Mouse (Mus musculus) cerebellum, adult (tissue): ENCODE data around the gene Ptk7.

ENCODE experiments used
- ATAC-seq: cut with Nextera tagmentation; 2 replicates; pipeline ENCODE4 v1.9.2; 2017; ENCODE audit warnings: mild to moderate bottlenecking, moderate library complexity, mixed read lengths; ENCODE audit not compliant: insufficient number of reproducible peaks, low FRiP score, low TSS enrichment

Ptk7 gene

GRCm38 (mm10) chr17:46628791-46629684 lies at the start of gene Ptk7:
TSS of gene Ptk7 (minus strand) at chr17:46629504.
- 0 out of 2 replicates have a peak, but pooled peaks have one; percentile 43 for ATAC-seq

- no peak for ATAC-seq
These were observed 49.6 kb upstream of the Ptk7 start for GRCm38 (mm10) chr17:46678911-46679310.

DNA sequence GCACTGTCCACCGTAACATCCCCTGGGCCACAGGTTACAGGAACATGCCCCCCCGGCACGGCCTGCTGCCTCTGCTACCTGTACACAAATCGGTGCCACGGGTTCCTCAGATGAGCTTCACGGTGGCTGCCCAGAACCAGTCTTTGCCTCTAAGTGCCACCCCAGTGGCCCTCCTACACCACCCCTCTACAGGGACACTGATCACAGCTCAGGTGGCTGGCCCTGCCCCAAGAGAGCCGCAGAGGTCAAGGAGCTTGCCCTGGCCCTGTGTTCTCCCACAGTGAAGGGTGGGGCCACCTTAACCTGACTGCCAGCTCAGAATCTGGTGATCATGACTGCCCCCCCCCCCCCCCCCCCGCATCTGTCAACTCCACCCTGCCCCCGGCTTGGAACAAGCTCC lies 49.1 kb upstream of the Ptk7 start, which contains the start of gene Mea1:
TSS of gene Mea1 (plus strand) at position 378 of the 400 bp plus-strand sequence.
- ATAC-seq = no peak

- ATAC-seq = peak; percentile 4; the same call in 1 of the 2 replicates
These were observed 45.4 kb upstream of the Ptk7 start for GRCm38 (mm10) chr17:46674530-46675283.

DNA sequence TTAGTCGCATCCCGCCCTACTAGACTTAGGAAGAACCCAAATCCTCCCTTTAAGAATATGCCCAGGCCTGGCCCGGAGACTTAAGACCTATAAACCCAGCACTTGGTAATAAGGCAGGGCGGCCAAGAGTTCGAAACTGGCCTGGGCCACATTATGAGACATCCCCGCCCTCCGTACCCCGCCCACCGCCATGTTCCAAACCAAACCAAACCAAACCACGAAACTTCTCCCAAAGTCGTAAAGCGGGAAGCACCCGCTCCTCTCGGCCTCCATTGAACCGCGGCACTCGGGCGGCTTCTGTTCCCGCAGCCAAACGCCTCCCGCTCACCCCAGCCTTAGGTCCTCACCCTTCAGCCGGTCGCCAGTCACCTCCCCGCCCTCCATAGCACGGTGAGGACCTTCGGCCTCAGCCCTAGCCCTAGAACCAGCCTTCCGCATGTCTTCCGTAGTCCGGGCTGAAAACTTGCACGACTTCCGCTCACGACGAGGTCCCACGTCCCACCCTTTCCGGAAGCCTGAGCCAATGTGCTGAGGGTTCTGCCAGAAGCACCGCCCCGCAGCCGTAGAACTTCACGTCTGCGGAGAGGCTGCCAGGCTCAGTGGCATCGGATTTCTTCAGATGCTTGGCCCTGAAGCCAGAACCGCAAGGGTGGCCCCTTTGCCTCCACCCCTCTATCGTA lies 44.7 kb upstream of the Ptk7 start, which contains the start of gene Rrp36:
TSS of gene Rrp36 (minus strand) at position 503 of the 680 bp plus-strand sequence.
- peak; percentile 87 for ATAC-seq

DNA sequence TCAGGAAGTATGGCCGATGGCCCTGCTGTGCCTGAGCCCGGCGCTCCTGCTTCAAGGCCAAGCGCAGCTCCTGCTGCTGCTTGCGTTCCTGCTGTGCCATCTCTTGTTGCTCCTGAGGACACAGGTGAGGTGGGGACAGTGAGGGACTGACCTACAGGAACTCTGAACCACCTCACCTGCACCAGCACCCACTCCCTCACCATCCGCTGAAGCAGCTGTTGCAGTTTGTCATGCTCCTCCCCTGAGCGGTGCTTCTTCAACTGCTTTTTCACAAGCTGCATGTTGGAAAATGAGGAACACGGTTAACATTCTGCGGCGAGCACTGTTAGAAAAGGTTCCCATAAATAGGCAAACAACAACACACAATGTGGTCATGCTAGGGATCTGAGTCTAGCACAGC lies 40.6 kb upstream of the Ptk7 start:
- ATAC-seq = no peak

- ATAC-seq = no peak
These were observed 38.4 kb upstream of the Ptk7 start for GRCm38 (mm10) chr17:46667712-46668111.

DNA sequence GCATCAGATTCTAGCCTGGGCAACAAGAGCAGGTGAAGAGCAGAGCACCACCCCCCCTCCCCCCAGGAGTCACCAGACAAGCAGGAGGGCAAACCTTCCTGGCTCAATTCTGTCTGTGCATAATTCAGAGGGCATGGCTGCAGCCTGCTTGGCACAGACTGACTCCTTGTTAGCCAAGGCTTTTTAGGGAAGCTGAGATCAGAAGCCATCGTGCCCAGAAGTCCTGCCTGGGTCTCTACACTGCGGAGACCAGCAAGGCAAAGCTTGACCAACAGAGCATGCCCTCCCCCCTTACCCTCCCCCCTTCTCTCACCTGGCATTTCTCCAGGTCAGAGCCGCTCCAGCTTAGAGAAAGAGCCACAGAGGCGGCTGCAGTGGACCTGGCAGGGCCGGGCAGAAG lies 33.4 kb upstream of the Ptk7 start:
- ATAC-seq = peak; percentile 71

GRCm38 (mm10) chr17:46661981-46662380 lies 32.7 kb upstream of the Ptk7 start:
- no peak for ATAC-seq

DNA sequence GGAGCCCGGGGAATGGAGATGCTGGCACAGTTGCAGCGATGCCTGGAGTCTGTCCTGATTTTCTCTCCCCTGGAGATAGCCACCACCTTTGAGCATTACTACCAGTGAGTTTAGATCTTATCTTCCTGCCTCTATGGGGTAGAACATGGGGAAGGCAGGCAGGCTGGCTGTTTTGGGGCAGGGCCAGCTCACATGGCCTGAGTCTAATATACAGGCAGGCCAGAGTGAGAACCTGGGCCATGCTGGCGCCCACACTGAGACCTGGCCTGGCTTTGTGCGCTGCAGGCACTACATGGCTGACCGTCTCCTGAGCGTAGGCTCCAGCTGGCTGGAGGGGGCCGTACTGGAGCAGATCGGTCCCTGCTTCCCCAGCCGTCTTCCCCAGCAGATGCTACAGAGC lies 32.0 kb upstream of the Ptk7 start:
- ATAC-seq = peak; percentile 59; the same call in 1 of the 2 replicates

DNA sequence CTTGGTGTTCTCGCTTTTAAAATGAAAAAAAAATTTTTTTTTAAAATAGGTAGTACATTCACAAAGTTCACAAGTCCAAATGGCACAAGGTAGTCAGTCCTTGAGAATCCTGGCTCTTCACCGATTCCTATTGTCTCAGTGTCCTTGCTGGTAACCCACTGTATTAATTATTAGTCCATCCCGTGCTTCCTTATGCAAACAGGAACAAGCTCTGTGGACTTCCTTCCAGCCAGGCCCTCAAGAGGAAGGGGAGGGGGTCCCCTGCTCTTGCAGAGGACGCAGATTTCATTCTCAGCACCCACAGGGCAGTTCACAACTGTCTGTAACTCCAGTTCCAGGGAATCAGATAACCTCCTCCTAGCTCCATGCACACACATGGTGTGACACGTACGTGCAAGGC lies 26.8 kb upstream of the Ptk7 start:
- no peak for ATAC-seq

GRCm38 (mm10) chr17:46651755-46652547 lies 22.6 kb upstream of the Ptk7 start:
- no peak for ATAC-seq

GRCm38 (mm10) chr17:46651292-46651691 lies 22.0 kb upstream of the Ptk7 start:
- no peak for ATAC-seq

DNA sequence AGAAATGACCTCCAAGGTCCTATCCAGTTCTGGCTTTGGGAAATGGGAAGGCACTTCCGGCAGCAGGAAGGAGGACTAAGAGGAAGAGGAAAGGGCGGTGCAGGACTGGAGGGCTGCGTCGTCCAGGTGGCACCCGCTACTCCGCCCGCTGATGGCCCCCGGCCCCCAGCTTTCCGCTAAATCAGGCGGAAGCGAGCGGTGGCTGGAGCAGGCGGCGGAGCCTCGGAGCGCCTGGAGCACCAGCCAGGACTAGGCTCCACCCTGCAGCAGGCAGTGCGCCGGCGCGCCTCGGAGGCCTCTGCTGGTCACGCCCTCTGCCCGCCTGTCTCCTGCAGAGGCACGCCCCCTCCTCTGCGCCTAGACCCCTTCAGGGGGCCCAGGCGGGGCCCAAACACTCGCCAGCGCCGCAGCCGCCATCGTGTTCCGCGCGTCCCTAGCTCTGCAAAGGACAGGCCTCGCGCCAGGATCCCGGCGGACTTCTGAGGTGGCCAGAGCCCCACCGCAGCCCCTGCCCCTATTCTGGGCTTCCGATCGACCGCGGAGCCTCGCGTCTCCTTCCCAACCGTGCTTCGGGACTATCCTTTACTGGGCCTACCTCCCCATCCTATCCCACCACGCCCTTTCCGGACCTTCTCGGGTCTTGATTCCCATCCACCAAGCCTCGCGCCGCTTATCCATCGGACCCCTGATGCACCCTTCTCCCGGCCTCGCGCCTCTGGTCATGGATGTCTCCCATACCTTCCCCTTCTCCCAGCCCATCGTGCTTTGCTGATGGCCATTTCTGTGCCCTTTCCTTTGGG lies 21.1 kb upstream of the Ptk7 start, which contains the start of gene Cul7:
TSS of gene Cul7 (plus strand) at position 106 of the 800 bp plus-strand sequence.
- peak; percentile 74 for ATAC-seq

DNA sequence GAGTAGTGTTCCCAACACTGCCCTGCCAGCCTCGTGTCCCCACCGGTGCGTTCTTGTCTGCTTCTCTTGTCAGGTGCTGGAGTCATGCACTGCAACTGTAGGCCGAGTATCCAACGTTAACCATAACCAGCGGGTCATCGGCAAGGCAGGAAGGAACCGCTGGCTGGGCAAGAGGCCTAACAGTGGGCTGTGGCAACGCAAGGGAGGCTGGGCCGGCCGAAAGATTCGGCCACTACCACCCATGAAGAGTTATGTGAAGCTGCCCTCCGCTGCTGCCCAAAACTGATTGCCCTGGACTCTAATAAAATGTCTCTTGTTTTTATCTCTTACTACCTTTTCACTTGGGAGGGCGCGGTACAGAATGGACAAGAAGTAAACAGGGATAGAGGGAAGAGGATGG lies 20.5 kb upstream of the Ptk7 start:
- no peak for ATAC-seq

GRCm38 (mm10) chr17:46648436-46648835 lies 19.1 kb upstream of the Ptk7 start:
- no peak for ATAC-seq

DNA sequence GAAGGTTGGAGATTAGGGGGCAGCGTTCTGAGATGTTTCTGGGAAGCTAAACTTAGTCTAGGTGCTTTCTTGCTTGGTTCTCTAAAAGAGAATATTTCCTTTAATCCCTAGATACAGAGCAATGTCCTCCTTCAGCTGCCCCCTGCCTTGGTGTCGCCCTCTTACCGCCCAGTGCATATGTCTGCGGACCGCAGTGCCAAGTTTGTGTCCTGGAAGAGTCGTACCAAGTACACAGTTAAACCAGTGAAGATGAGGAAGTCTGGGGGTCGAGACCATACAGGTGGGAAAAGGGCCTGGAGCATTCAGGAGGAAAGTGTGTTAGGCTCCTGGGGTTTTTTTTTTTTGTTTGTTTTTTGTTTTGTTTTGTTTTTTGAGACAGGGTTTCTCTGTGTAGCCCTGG lies 18.0 kb upstream of the Ptk7 start:
- ATAC-seq = no peak

DNA sequence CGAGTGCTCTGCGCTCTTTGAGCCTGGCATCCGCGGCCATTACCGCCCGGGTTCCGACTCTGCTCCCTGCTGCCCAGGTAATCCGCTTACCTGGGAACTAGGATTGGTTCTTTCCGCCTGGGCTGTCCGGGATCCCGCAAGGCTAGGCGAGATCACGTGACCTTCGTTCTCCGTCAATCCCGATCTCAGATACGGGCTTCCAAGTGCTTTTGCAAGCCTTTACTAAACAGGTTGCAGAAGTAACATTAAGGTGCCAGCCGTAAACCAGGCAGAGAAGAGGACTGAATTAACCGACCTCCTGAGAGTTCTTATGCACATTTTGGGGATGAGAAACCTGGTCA lies 17.0 kb upstream of the Ptk7 start:
- ATAC-seq = no peak
